Mouse (Mus musculus) left cerebral cortex, adult 2 months (tissue): ENCODE data around the gene Gkn2. TPM values are rescaled to one million over a fixed set of nuclear protein-coding genes. Genes with fewer than 3 reads are reported as not detected.

Experiments
- DNase-seq, 2 experiments: peaks; one replicate each; pipeline ENCODE4 v3.0.0; 2021 to 2022; ENCODE audit warnings: low spot score in 2 of 2, mixed read lengths in 1 of 2; ENCODE audit errors: extremely low spot score in 1 of 2
- H3K27ac ChIP-seq: fragments of 200-600 bp; 2 replicates; pipeline ENCODE4 v1.8.1; 2022
- H3K4me3 ChIP-seq: fragments of 200-600 bp; 2 replicates; pipeline ENCODE4 v1.8.1; 2022
- CTCF ChIP-seq: fragments of 200-600 bp; IDR thresholded peaks from 2 replicates; pipeline ENCODE4 v1.8.1; 2022; ENCODE audit warnings: antibody characterized with exemption, mild to moderate bottlenecking, moderate library complexity
- intact Hi-C: fragments of 180-260 bp; cut with DNase I; formaldehyde crosslinking; loops from one replicate; pipeline ENCODE4 v1.15.1; 2025
- total RNA-seq, 2 experiments: library from RNA; stranded (reverse); gene quantifications; 2 replicates each; pipeline ENCODE4 v1.2.3; 2021

Gkn2 gene
- total RNA-seq, 2 experiments from 2014 or later: not detected

- intact Hi-C loops: no loop called here
- H3K4me3 ChIP-seq: no peak overlapping the region
- no peak overlapping the region for H3K27ac ChIP-seq
- no peak for DNase-seq
- TF ChIP-seq CTCF: no peak
Measured at GRCm38 (mm10) chr6:87412011-87412410, 38.9 kb downstream of the Gkn2 start.

DNA sequence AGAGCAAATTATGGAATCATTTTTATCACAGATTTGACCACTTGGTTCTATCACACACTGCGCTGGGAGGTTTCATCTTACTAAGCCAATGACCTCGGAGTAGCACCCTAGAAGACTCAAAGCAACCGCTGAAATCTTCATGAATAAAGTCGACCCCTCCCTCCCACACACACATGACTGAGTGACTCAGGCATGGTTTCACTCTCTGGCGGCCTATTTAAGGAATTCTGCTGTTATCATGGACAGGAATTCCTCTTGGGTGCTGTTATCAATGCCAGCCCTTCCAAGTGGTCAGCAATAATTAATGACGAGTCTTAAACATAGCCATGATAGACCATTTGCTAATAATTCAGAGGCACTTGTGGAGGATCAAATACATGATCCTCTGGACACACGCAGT lies 49.1 kb downstream of the Gkn2 start:
- Histone ChIP-seq H3K4me3 (no peak overlapping the region), H3K27ac (no peak overlapping the region)
- TF ChIP-seq CTCF: no peak
- intact Hi-C loops: no loop called here
- no peak for DNase-seq

- H3K4me3 ChIP-seq: peak overlapping the region; percentile 29
- H3K27ac ChIP-seq: no peak overlapping the region
- DNase-seq: no peak
- intact Hi-C loops: no loop called here
- TF ChIP-seq CTCF: peak; percentile 2
Measured at GRCm38 (mm10) chr6:87424037-87424816, 51.1 kb downstream of the Gkn2 start.

DNA sequence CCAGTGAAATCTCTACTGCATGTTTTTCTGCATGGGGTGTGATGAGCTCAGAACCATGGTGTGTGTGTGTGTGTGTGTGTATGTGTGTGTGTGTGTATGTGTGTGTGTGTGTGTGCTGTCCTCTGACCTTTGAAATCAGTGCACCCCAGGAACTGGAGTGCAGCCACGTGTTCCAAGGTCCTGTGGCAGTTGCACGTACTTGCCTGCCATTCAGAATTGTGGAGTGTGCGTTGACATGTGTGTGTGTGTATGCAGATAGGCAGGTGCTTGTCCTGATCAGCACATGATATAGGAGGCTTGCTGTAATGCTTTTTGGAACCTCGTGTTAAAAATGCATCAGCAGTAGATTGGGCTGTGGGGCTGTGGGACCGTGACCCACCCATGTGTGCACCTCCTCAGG lies 53.8 kb downstream of the Gkn2 start:
- DNase-seq: no peak
- TF ChIP-seq CTCF: no peak
- intact Hi-C loops: no loop called here
- Histone ChIP-seq H3K27ac (no peak overlapping the region), H3K4me3 (no peak overlapping the region)

DNA sequence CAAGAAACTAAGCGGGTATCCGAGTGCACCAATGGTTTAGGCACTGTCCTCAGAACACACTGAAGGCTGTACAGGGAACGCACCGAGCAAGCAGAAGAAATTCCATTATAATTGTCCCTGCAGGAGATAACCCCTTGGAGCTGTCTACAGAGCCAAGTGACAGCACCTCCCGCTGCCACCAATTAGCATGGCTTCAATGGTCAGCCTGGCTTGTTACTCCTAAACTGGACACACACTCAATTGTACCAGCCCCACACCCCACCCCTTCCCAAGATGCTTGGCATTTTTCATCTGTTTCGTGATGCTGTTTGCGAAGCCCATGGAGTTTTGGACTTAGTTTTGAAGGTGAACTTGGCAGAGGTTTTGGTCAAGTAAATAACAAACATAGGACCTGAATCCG lies 54.5 kb downstream of the Gkn2 start:
- no peak for DNase-seq
- intact Hi-C loops: no loop called here
- Histone ChIP-seq H3K4me3 (no peak overlapping the region), H3K27ac (no peak overlapping the region)
- no peak for TF ChIP-seq CTCF

DNA sequence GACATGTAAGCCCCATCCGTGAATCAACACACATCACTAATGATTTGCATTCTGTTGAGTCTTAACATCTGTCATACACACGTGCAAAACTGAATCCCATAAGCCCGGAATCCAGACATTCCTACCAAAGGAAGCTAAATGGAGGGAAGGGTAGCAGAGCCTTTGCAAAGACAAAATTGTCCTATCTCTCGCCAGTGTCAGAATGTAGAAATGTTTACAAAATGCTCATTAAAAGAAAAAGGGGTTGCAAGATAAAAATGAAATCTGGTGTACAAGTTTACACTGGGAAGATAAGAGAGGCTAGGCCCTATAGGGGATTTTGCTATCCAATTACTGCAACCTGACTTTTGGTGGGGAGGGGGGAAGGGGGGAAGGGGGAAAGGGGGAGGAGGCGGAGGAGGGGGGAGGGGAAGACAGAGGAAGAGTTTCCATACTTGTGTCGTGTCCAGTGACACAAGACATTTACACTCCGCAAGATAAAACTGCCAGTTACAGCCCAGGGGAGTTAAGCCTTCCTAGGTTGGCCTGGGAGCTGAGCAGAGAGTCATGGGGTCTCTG lies 55.4 kb downstream of the Gkn2 start, which contains the start of gene Bmp10:
Gene Bmp10 (plus strand): TSS at position 508 of the 558 bp plus-strand sequence.
- TF ChIP-seq CTCF: no peak
- H3K27ac ChIP-seq: no peak within 1 kb of the TSS
- H3K4me3 ChIP-seq: no peak within 1 kb of the TSS
- DNase-seq: no peak
- intact Hi-C loops: no loop called here

Other genes starting within 250 kb of the Gkn2 start
- 10 to 100 TPM; 12.7 to 15.7 TPM for gene Antxr1, start 37.5 kb upstream of the Gkn2 start, total RNA-seq
- under 1 TPM in 1 of 2 experiments, not detected in 1; 0.27 TPM for gene Gkn1, start 22.4 kb upstream of the Gkn2 start, total RNA-seq
- gene Gkn3, start 15.6 kb downstream of the Gkn2 start, total RNA-seq: 1 to 10 TPM; 2.5 to 4.9 TPM
- not detected for gene Bmp10, start 55.6 kb downstream of the Gkn2 start, total RNA-seq
- 1 to 10 TPM; 8.5 to 9.6 TPM for gene Arhgap25, start 159.9 kb downstream of the Gkn2 start, total RNA-seq
- gene Prokr1, start 217.4 kb downstream of the Gkn2 start, total RNA-seq: under 1 TPM; 0.18 to 0.33 TPM